Mouse (Mus musculus): ENCODE measurements around the gene F5.

DNA sequence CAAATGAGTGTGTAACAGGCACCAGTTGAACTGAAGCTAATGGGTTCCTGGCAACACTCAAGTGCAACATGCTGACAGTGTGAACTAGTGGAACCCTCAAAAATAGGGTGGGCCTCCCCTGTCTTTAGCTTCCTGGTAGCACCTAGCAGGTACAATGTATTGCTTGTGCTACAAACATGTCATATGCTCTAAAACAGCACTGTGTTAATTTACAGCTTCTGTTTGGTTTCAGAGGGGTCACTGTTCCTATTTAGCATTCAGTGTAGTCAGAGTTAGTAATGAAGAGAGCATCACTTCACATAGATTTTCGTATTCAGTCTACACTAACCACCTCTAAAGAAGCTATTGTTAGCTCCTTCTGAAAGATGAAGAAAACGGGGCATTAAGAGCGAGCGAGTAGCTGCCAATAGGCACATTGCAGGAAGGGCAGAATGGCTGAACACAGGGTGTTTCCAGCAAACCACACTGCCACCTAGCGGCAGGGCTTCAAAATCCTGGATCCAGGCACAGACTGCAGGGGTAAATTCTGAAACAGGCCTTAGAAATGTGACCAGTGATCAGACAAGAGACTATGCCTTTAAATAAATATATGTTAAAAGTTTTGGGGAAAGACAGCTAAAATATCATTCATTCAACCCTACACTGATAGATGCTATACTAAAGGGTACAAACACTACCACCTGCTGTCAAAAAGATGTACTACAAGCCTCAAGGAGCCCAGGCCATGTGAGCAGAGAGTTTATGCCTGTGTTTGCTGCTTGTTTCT, 13.1 kb upstream of the F5 start:
- TF ChIP-seq POLR2A (IDR thresholded peaks at IDR 0.05; ENCODE audit: control insufficient read depth, low read depth, low read length) (no peak), CTCF (IDR thresholded peaks at IDR 0.05; ENCODE audit: control insufficient read depth, insufficient read depth, insufficient replicate concordance, low read depth, low read length) (peak; percentile 81)

All from testis, adult 2 months (tissue).